Mouse (Mus musculus) brain, embryonic 18.5 days (tissue): ENCODE measurements around the gene Brd9.
"Not testable (repeated sequence)": the region's sequence is repeated elsewhere in the genome, so short reads cannot be mapped to it uniquely, and the experiment has no call there.

ENCODE experiments used
- DNase-seq: peaks from one replicate; pipeline ENCODE4 v3.0.0-alpha.2; 2012; ENCODE audit warnings: low read depth, low spot score

The Brd9 gene

DNA sequence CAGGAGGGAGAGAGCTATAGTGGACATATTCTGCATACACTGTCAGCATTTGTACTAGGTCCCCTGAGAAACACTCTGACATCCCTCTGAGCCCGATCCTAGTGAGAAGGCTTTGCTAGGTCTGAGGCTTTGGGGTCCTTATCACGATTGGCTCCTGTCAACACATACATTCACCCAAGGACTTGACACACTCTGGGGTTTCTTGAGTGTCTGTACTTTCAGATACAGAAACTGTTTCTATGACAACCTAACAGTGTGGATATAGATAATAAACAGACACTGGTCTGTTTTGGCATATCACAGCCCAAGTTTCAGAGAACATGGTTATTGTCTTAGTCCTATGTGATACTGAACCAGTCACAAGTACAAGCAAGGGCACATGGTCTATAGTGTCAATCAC lies 53.1 kb downstream of the Brd9 start:
- no peak for DNase-seq

DNA sequence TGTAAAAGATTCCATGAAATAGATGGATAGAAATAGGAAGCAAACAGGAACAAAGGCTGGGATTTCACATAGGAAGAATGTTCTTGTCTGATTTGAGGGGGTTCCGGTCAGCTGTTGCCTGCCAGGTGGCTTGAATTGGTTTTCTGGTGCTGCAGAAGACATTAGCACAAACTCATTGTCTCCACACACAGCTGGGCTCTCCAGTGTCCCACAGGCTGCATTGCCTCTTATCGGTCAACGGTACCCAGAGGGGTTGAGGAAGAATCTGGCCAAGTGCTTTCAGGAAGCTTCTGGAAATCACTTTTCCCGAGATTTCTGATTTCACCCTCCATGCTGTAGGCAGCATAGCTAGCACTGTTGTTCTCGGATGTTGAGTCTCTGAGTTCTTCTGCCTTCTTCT lies 53.7 kb downstream of the Brd9 start:
- no peak for DNase-seq

DNA sequence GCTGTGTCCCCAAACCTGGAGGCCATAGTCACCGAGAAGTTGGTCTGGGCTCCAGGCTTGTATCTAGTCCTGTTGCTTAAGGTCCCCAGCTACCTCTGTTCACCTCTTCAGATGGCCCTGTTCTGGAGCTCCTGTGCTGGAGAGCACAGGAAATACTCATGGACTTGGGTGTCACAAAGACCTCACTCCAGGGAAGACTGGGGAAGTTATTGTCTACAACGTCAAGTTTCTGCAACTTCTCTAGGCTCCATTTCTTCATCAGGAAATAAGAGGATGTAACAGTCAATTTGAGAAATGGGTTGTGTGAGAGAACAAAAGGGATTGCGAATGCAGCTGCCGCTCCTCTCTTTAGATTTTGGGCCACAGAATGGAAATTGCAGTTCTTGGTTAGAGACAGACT lies 58.8 kb downstream of the Brd9 start:
- DNase-seq: no peak

DNA sequence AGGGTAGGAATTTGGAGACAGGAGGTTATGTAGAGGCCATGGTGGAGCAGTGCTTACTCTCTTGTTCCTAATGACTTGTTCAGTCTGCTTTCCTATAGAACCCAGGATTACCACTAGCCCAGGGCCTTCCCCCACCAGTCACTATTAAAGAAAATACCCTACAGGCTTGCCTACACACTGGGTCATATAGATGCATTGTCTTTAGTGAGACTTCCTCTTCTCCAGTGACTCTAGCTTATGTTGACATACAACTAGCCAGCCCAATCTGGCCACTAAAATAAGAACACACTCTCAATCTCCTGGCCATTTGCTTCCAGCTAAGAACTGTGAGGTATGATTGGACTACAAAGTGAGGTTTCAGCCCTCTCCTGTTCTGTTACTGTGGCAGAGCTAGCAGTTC lies 62.9 kb downstream of the Brd9 start:
- no peak for DNase-seq

DNA sequence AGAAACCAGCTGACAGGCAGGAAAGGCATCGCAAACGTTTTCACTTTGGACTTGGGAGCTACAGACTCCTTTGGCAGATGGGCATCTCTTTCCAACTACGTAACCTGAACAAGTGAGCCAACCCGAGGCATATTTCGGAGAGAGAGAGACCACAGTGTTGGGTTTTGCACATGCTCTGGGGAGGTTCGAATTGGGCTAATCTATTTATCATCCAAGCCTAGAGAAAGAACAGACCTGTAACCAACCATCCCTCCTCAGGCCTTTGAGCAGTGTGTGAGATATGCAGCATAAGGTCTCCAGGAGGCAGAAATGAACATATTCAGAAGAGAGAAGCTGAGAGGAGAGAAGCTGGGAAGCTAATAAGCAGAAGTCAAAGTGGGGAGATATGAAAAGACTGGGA lies 63.4 kb downstream of the Brd9 start:
- no peak for DNase-seq

DNA sequence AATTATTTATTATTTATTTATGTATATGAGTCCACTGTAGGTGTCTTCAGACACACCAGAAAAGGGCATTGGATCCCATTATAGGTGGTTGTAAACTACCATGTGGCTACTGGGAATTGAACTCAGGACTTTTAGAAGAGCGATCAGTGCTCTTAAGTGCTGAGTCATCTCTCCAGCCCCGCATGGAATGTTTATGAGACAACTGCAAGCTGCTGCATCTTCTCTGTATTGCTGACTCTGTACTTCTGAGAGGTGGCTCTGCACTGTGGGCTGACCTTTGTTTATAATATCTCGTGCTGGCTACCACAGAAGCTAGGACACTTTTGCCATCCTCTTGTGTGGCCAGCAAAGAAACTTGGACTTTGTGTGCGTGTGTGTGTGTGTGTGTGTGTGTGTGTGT lies 63.9 kb downstream of the Brd9 start:
- DNase-seq: no peak

DNA sequence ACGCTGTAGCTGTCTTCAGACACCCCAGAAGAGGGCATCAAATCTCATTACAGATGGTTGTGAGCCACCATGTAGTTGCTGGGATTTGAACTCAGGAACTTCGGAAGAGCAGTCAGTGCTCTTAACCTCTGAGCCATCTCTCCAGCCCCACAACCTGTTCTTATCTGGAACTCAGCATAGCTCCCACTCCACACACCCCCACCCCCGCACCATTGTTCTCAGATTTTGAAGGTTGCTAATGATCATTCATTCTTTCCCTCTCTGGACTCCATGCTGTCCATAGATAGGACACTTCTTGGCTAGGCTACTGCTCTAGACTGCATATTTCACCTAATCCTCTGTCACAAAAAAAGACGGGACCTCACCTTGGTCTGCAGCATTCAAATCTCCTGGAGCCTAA lies 69.3 kb downstream of the Brd9 start:
- not testable (repeated sequence) for DNase-seq

DNA sequence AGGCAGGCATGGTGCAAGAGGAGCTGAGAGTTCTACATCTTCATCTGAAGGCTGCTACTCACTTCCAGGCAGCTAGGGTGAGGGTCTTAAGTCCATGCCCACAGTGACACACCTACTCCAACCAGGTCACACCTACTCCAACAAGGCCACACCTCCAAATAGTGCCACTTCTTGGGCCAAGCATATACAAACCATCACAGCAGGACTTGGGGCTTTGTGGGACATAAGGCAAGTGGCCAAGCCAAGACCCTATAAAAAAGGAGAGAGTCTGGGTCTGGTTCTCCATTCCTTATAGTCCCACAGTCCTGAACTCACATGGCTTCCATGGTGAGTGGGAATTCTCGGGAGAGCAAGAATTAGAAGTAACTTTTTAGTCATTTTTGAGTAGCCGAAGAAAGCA lies 70.6 kb downstream of the Brd9 start:
- not testable (repeated sequence) for DNase-seq

DNA sequence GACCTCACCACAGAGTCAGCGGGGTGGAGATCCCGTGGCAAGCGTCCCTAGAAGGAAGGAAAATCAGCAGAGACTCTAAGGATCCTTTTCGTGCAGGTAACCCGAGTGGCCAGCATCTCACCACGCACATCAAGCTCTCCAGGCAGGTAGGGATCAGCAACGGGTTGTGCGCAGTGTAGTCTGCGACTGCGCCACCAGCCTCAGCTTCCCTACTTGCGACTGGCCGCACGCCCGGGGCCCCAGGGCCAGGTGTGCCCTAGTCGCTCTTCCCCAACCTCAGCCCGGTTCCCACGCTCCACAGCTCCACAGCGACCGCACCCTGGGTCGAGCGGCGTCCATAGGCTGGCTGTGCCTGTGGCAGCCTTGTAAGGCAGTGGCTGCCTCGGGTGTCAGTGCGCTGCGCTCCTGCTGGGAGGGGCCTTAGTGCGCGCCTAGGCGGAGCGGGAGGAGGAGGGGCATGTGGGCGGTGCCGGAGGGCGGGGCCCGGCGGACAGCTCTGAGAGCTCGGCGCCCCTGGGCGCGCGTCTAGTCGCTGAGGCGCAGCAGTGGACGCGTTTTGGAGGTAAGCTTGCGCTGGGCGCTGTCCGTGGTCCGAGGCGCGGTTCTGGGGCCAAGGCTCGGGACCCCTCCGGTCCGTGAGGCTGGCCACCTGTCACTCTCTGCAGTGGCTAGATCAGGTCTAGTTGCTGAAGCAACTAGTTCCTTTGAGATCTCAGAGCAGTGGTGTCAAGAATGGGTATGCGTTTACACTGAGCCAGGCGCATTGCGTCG lies 71.5 kb downstream of the Brd9 start, which contains the start of gene Tppp:
Tppp (plus strand) TSS at position 460 of the 771 bp plus-strand sequence.
- peak; percentile 63 for DNase-seq

DNA sequence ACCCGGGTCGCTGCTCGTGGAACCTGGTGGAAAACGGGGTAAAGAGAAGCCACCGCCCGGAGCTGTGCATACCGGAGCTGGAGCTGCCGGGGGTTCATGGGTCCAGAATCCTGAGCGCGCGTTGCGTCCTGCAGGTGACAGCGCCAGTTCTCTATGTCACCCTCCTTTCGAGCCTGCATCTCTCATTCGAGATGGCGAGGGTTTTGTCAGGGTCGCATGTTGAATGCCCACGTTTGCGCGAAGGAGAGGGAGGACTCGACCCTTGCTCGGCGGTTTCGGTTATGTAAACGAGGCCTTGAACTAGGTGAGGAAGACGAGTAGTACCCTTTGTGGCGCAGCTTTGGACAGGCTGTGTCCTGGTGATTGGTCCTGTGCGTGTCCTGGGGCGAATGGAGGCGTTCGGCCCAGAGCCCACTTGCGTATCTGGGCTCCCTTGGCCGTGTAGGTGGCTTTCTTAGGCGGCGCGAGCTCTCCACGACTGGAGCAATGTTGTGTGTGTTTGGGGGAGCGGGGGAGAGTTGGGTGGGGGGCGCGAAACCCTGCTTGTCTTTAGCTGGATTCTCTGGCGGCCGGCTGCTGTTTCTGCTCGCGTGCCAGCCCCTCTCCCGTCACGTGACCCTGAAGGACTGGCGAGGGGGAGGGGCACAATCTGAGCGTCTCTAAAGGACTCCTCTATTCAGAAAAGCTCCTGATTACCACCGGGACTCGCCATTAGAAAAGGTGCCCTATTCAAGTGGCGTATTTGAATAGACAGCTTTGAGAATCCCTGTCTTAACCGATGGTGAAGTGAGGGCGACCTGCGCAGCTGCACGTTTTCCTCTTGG lies 72.4 kb downstream of the Brd9 start:
- peak; percentile 56 for DNase-seq
